Mouse (Mus musculus) brain, embryonic 14.5 days (tissue): Measurements from ENCODE around the gene Nipsnap3b.

Experiments
- CTCF ChIP-seq: fragments of 200-500 bp; IDR thresholded peaks from 2 replicates; pipeline ENCODE4 v1.5.1; 2012; ENCODE audit warnings: inconsistent platforms, mild to moderate bottlenecking, moderate library complexity, borderline replicate concordance; ENCODE audit not compliant: insufficient read depth, insufficient read length; ENCODE audit errors: extremely low read depth
- POLR2A ChIP-seq: fragments of 200-500 bp; IDR thresholded peaks from 2 replicates; pipeline ENCODE4 v1.6.1; 2012; ENCODE audit warnings: mild to moderate bottlenecking, inconsistent platforms, borderline replicate concordance; ENCODE audit not compliant: poor library complexity, insufficient read depth, insufficient read length, severe bottlenecking; ENCODE audit errors: extremely low read depth

- TF ChIP-seq POLR2A (no peak), CTCF (no peak)
Measured at GRCm38 (mm10) chr4:53046238-53047022, 34.8 kb downstream of the Nipsnap3b start.
